Mouse (Mus musculus) midbrain, embryonic 12.5 days (tissue): ENCODE results near the gene Paqr7. TPM values are rescaled to one million over a fixed set of nuclear protein-coding genes. Genes with fewer than 3 reads are reported as not detected.

Experiments used
- ATAC-seq: fragments of 200-750 bp; cut with Nextera tagmentation; 2 replicates; pipeline ENCODE4 v1.8.0; 2017; ENCODE audit warnings: low read depth, moderate TSS enrichment, moderate library complexity; ENCODE audit not compliant: low FRiP score
- H3K27ac ChIP-seq: fragments of 300-500 bp; sonication (generic); replicated peaks from 2 replicates; pipeline ENCODE4 v1.5.1; 2016; ENCODE audit warnings: mild to moderate bottlenecking
- H3K27me3 ChIP-seq: fragments of 300-500 bp; sonication (generic); 2 replicates; pipeline ENCODE4 v1.6.1; 2016; ENCODE audit warnings: mild to moderate bottlenecking
- H3K36me3 ChIP-seq: fragments of 300-500 bp; sonication (generic); 2 replicates; pipeline ENCODE4 v1.6.1; 2016
- H3K4me1 ChIP-seq: fragments of 300-500 bp; sonication (generic); 2 replicates; pipeline ENCODE4 v1.6.1; 2016
- H3K4me2 ChIP-seq: fragments of 300-500 bp; sonication (generic); replicated peaks from 2 replicates; pipeline ENCODE4 v1.6.1; 2016; ENCODE audit warnings: mild to moderate bottlenecking, moderate library complexity
- H3K4me3 ChIP-seq: fragments of 300-500 bp; sonication (generic); 2 replicates; pipeline ENCODE4 v1.5.1; 2016; ENCODE audit warnings: mild to moderate bottlenecking
- H3K9ac ChIP-seq: fragments of 300-500 bp; sonication (generic); replicated peaks from 2 replicates; pipeline ENCODE4 v1.6.1; 2016; ENCODE audit warnings: mild to moderate bottlenecking, moderate library complexity
- H3K9me3 ChIP-seq: fragments of 300-500 bp; sonication (generic); 2 replicates; pipeline ENCODE4 v1.6.1; 2016; ENCODE audit warnings: mild to moderate bottlenecking
- WGBS: fragments of 180-500 bp; shearing (Covaris S2); methylation state at CpG from one replicate; pipeline ENCODE4 v1.1.7; 2016; 5-methylcytosine and 5-hydroxymethylcytosine counted together
- polyA plus RNA-seq: library from polyadenylated mRNA; unstranded; fragments of >200 nt; fragmentation: Nextera tagmentation; extraction: Ambion mirVana; gene quantifications from 2 replicates; pipeline ENCODE4 v1.2.1, GENCODE M21; 2016

Gene Paqr7
- polyA plus RNA-seq, 1 experiment from 2014 or later, result 6.4 TPM

DNA sequence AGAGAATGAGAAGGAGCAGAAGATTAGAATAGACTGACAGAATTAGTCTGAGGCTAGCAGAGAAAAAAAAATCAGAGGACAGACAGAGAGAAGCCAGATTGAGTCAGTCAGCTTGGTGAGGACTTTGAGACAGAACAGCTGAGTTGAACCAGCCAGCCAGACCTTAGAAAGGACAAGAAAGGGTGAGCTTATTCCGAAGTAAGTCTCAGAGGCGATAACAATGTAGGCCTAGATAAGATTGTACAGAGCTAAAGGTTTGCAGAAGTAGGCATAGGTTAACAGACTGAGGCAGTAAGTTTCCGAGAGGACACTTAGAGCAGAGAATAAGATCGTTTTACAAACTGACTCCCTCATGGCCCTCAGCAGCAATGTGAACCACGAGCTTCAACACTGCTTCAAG lies 35.2 kb upstream of the Paqr7 start:
- no peaks in the 10 kb centered on the region for H3K36me3 ChIP-seq
- no peak for ATAC-seq
- WGBS, result 80% methylated on average over 5 of the region's 5 CpGs
- no peak overlapping the region for H3K4me3 ChIP-seq
- no peaks in the 10 kb centered on the region for H3K27me3 ChIP-seq
- H3K9ac ChIP-seq, result no peak overlapping the region
- H3K4me2 ChIP-seq, result no peak overlapping the region
- peaks cover 9% of the 10 kb centered on the region for H3K4me1 ChIP-seq
- no peaks in the 10 kb centered on the region for H3K9me3 ChIP-seq
- no peak overlapping the region for H3K27ac ChIP-seq

DNA sequence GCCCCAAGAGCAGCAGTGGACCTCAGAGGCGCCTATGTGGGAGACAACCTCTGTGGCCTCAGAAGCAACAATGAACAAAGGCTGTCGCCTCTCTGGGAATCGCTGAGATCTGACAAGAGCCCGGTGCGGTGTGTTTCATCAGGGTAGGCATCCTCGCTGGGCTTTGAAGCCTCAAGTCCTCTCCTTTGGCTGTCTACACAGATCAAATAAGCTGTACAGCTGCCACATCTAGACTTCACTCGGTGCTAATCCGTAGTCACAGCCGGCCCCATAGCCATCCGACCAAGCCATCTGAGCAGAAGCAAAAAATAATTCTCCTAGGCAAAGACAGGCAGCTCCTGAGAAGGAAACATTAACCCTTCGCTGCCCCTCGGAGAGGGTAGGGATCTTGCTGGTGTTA lies 30.7 kb upstream of the Paqr7 start:
- no peak for ATAC-seq
- H3K9ac ChIP-seq, result no peak overlapping the region; the same call in 1 of the 2 replicates
- no peak overlapping the region for H3K4me3 ChIP-seq
- H3K4me2 ChIP-seq, result peak overlapping the region; percentile 24
- H3K4me1 ChIP-seq, result peaks cover 25% of the 10 kb centered on the region
- peaks cover 2% of the 10 kb centered on the region for H3K36me3 ChIP-seq
- H3K27me3 ChIP-seq, result no peaks in the 10 kb centered on the region
- WGBS, result 25% methylated on average over 12 of the region's 12 CpGs
- H3K27ac ChIP-seq, result peak overlapping the region; percentile 99
- no peaks in the 10 kb centered on the region for H3K9me3 ChIP-seq

DNA sequence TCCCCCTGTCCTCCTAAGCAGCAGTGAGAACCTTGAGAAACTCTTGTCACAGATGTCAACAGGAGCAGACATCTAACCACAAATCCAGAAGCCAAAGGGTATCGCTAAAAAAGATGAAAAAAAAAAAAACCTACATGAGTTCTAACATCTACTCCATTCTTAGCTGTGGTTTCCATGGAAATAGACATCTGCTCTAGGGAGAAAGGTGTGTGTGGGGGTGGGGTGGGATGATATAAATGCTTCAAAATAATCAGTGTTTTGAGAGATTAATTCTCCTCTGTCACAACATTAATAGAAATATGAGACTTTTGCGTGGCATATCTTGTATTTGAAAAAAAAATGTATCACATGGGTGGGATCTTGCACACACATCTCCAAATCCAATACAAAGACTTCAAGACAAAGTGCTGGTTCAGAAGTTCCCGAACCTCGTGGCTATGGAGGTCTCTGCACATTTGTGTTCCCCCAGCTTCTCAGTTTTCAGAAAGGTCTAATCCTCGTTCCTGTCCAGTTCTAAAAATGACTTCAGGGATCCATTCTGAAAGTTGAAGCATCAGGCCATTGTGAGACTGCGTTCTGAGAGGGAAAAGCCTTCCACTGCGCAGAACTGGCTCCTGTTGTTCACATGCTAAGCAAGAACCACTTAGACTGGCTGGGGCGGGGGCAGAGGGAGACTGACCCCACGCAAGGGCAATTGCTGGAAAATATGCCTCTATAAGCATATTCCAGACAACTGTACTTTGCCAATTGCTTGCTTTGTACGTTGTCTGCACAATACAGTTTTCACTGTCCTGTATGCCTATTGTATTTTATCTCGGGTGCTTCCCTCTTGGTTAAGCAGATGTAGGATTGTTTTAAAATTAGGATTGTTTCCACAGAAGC lies 29.9 kb upstream of the Paqr7 start:
- no peak for ATAC-seq
- WGBS, result 59% methylated on average over 11 of the region's 11 CpGs
- H3K27ac ChIP-seq, result peak overlapping the region; percentile 99
- H3K36me3 ChIP-seq, result peaks cover 10% of the 10 kb centered on the region
- peak overlapping the region; percentile 84 for H3K4me2 ChIP-seq
- peaks cover 32% of the 10 kb centered on the region for H3K4me1 ChIP-seq
- H3K9me3 ChIP-seq, result no peaks in the 10 kb centered on the region
- no peaks in the 10 kb centered on the region for H3K27me3 ChIP-seq
- H3K4me3 ChIP-seq, result peak overlapping the region; percentile 97; the same call in 1 of the 2 replicates
- peak overlapping the region; percentile 98; the same call in 1 of the 2 replicates for H3K9ac ChIP-seq

DNA sequence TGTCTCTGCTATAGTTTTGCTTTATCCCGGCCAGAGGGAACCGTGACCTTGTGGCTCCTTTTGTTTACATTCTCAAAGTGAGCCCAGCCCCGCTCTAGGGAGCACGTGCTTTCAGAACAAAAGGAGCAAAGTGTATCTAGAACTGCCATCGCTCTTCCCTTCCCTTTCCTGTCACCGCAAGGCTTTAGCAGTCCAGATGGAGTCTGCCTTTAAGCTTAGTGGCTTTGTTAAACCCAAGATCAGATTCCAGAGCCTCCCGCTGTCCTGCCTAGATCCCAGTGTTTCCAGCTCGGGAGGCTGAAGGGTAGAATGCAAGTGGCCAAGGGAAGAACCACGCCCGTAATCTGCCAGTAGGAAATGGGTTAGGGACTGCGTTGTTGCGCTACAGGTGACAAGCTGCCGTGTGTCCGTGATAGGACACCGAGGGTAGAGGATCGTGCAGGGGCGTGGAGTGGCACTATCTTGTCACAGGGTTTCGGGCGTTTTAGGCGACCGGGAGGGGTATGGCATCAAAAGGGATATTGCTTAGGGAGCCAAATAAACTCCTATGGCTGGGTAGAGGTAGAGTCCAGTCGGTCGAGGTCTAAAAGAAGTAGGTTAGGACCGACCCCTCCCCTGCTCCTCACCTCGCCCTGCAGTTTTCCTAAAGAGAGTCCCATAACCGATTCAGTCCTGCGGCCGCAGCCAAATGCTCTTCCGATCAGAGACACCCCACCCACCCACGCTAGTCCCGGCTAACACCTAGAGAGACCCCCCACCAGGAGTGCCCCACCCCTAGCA lies 28.9 kb upstream of the Paqr7 start:
- Histone ChIP-seq H3K27ac (peak overlapping the region; percentile 99), H3K9ac (peak overlapping the region; percentile 98), H3K4me1 (peaks cover 40% of the 10 kb centered on the region), H3K9me3 (no peaks in the 10 kb centered on the region), H3K4me2 (peak overlapping the region; percentile 84), H3K36me3 (peaks cover 19% of the 10 kb centered on the region), H3K4me3 (peak overlapping the region; percentile 97), H3K27me3 (no peaks in the 10 kb centered on the region)
- peak; percentile 42 for ATAC-seq
- under 1% methylated on average over 31 of the region's 31 CpGs for WGBS

DNA sequence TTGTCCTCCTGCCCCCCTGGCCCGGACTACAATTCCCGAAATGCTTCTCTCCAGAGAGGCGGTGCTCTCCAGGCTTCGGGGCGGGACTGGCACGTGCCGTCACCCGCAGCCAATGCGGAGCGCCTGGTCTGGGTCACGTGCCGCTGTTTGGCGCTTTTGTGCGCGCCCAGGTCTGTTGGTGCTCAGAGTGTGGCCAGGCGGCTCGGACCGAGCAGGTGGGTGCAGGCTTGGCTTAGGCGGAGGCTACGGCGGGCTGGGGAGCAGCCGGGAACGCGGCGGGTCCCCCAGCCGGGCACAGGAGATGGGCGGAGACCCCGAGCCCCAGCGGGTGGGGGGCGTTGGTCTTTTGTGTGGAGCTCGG lies 28.3 kb upstream of the Paqr7 start, which contains the start of gene Stmn1:
TSS of gene Stmn1 (plus strand) at position 106 of the 361 bp plus-strand sequence.
- Histone ChIP-seq H3K27me3 (no peaks in the 10 kb centered on the region), H3K27ac (peak within 1 kb of the TSS; percentile 99), H3K4me1 (peaks cover 45% of the 10 kb centered on the region), H3K9ac (peak within 1 kb of the TSS; percentile 98), H3K36me3 (peaks cover 24% of the 10 kb centered on the region), H3K4me2 (peak within 1 kb of the TSS; percentile 84), H3K9me3 (no peaks in the 10 kb centered on the region), H3K4me3 (peak within 1 kb of the TSS; percentile 97)
- ATAC-seq, result peak; percentile 95
- 2% methylated on average over 30 of the region's 31 CpGs for WGBS

DNA sequence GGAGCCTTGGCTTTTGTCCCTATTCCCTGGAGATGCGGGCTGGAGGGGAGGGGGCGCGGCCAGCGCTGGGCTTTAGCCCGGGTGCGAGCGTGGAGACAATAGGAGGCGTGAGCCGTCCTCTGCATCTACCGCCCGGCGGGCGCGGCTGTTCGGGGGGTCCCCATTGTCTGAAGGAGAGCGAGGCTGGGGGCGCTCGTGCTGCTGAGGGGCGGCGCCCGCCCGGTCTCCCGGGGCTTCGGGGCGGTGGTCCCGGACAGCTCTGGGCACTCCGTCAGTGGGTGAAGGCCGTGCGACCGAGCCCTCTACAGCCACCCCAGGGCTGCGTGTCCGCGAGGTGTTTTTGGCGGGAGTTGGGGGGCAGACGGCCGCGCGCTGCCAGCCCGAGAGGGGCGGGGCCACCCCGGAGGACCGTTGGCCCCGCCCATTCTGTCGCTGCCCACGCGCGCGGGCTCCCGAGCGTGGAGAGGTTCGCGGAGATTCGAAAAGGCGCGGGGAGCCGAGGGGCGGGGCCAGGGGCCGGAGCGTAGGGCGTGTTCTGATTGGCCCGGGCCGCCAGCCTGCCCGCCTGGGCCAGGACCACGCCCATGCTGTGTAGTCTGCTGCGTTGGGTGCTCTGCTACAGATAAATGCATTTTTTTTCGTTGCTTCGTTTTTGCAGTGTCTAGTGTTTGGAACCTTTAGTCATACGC lies 27.8 kb upstream of the Paqr7 start:
- Histone ChIP-seq H3K27ac (peak overlapping the region; percentile 99), H3K27me3 (no peaks in the 10 kb centered on the region), H3K9ac (peak overlapping the region; percentile 98), H3K36me3 (peaks cover 26% of the 10 kb centered on the region), H3K4me2 (peak overlapping the region; percentile 84), H3K9me3 (no peaks in the 10 kb centered on the region), H3K4me3 (peak overlapping the region; percentile 97), H3K4me1 (peaks cover 46% of the 10 kb centered on the region)
- WGBS, result under 1% methylated on average over 67 of the region's 68 CpGs
- ATAC-seq, result peak; percentile 80

DNA sequence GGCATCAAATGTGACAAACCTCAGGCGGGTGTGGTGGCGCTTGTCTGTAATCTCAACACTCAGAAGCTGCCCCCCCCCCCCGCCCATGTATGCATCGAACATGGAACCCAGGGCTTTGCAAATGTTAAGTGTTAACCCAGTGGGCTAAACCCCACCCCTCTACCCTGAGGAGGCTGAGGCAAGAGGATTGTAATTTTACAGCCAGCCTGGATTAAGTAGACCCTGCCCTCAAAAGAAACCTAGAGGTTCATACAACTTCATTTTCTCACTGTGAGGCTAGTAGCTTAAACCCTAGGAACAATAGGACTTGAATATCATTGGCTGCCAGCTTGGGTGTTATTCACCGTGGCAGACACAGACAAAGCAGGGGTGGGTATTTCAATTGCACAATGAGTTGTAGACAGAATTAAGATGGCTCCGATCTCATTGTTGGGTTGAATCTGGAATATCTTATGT lies 27.1 kb upstream of the Paqr7 start:
- no peaks in the 10 kb centered on the region for H3K27me3 ChIP-seq
- H3K4me1 ChIP-seq, result peaks cover 52% of the 10 kb centered on the region
- H3K27ac ChIP-seq, result peak overlapping the region; percentile 99
- H3K4me2 ChIP-seq, result peak overlapping the region; percentile 84
- peak overlapping the region; percentile 98 for H3K9ac ChIP-seq
- peak overlapping the region; percentile 97 for H3K4me3 ChIP-seq
- H3K9me3 ChIP-seq, result no peaks in the 10 kb centered on the region
- 5% methylated on average over 6 of the region's 6 CpGs for WGBS
- H3K36me3 ChIP-seq, result peaks cover 32% of the 10 kb centered on the region
- ATAC-seq, result peak; percentile 27

DNA sequence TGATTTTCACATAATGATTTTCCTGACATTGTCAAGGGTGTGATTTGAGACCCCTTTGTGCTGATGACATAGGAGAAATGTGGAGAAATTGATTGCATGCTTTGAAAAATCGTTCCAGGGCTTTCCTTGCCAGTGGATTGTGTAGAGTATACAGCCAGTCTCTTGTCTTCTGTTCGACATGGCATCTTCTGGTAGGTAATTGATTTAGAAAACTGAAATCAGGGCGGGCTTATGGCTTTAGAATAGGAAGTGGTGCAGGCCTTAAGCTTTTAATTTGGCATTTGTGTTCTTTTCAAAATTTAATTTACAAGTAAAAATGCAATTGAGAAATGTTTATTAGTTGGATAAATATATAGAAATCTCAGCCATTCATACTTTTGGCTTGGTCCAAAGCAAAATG lies 26.5 kb upstream of the Paqr7 start:
- peak overlapping the region; percentile 97 for H3K4me3 ChIP-seq
- peaks cover 56% of the 10 kb centered on the region for H3K4me1 ChIP-seq
- H3K9ac ChIP-seq, result peak overlapping the region; percentile 98
- peaks cover 38% of the 10 kb centered on the region for H3K36me3 ChIP-seq
- 52% methylated on average over 3 of the region's 3 CpGs for WGBS
- no peaks in the 10 kb centered on the region for H3K27me3 ChIP-seq
- peak overlapping the region; percentile 99 for H3K27ac ChIP-seq
- H3K4me2 ChIP-seq, result peak overlapping the region; percentile 84
- no peak for ATAC-seq
- H3K9me3 ChIP-seq, result no peaks in the 10 kb centered on the region

DNA sequence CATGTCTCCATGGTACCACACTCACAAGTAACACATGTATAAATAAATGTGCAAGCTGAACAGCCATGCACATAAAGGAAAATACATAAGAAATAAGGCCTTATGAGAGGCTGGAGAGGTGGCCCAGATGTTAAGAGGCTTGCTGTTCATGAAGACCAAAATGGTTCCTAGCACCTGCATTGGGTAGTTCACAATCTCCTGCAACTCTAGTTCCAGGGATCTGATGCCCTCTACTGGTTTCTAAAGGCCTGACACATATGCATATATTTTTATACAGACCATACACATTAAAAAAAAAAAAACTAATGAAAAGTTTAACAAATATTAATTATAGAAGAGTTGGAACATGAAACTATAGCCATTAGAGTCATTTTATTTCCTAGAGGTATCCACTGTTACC lies 25.0 kb upstream of the Paqr7 start:
- peaks cover 44% of the 10 kb centered on the region for H3K4me1 ChIP-seq
- peak overlapping the region; percentile 97 for H3K4me3 ChIP-seq
- no peak for ATAC-seq
- H3K4me2 ChIP-seq, result peak overlapping the region; percentile 84
- H3K36me3 ChIP-seq, result peaks cover 53% of the 10 kb centered on the region
- no peak overlapping the region for H3K9ac ChIP-seq
- H3K27ac ChIP-seq, result peak overlapping the region; percentile 60; the same call in 1 of the 2 replicates
- no peaks in the 10 kb centered on the region for H3K27me3 ChIP-seq
- H3K9me3 ChIP-seq, result no peaks in the 10 kb centered on the region

DNA sequence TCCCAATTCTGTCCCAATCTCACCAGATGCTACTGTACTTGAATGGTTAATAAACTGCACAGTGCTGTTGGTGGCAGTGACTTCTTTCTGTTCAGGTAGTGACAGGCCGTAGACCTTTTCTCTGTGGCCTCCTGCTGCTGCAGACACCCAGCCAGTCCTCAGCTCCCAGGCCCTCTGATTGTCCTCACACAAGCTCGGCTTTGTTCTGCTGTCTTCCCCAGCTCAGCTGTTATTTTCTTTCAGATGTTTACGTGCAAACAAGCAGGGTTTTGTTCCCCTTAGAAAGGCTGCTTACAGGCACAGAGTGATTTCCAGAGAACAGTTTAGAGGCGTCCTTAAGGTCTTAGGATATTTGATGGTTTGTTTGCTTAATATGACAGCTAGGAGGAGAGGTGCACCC lies 22.7 kb upstream of the Paqr7 start:
- Histone ChIP-seq H3K36me3 (peaks cover 61% of the 10 kb centered on the region), H3K27me3 (no peaks in the 10 kb centered on the region), H3K4me3 (no peak overlapping the region), H3K9ac (no peak overlapping the region; the same call in 1 of the 2 replicates), H3K4me2 (no peak overlapping the region; the same call in 1 of the 2 replicates), H3K27ac (peak overlapping the region; percentile 69), H3K9me3 (no peaks in the 10 kb centered on the region), H3K4me1 (peaks cover 42% of the 10 kb centered on the region)
- 65% methylated on average over 4 of the region's 4 CpGs for WGBS
- no peak for ATAC-seq

DNA sequence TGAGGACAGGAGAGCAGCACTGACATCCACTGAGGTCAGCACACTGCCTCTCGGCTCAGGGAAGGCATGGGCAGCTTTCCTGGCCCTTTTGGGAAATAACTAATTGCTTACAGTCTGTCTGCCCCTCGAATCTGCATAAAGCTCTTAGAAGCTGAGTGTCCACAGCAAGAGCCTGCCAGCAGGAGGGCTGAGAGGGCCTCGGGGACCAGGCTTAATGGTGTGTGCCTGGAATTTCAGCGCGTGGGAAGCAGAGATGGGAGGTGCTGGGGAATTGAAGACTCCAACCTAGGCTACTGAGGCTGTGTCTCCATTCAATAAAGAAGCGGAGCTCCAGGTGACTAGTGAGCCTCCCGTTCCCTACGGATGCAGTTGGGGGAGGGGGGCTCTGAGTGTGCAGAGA lies 22.3 kb upstream of the Paqr7 start:
- peaks cover 61% of the 10 kb centered on the region for H3K36me3 ChIP-seq
- H3K9ac ChIP-seq, result no peak overlapping the region; the same call in 1 of the 2 replicates
- H3K9me3 ChIP-seq, result no peaks in the 10 kb centered on the region
- peaks cover 45% of the 10 kb centered on the region for H3K4me1 ChIP-seq
- ATAC-seq, result no peak
- H3K27ac ChIP-seq, result peak overlapping the region; percentile 69
- no peak overlapping the region for H3K4me2 ChIP-seq
- H3K4me3 ChIP-seq, result 0 out of 2 replicates have a peak overlapping the region, but pooled peaks have one; percentile 2
- H3K27me3 ChIP-seq, result no peaks in the 10 kb centered on the region
- WGBS, result 46% methylated on average over 8 of the region's 8 CpGs
